Mouse (Mus musculus) Muller cell, postnatal 12 days (primary cell): ENCODE data around the gene Diras2.
A peak's percentile ranks its signal among the peaks of the same experiment; 100 is the strongest.
"Not testable (repeated sequence)": the region's sequence is repeated elsewhere in the genome, so short reads cannot be mapped to it uniquely, and the experiment has no call there.

Source experiments
- DNase-seq: peaks from one replicate; pipeline ENCODE4 v3.0.0-alpha.2; 2015; ENCODE audit errors: inconsistent ontology term

Gene Diras2

DNA sequence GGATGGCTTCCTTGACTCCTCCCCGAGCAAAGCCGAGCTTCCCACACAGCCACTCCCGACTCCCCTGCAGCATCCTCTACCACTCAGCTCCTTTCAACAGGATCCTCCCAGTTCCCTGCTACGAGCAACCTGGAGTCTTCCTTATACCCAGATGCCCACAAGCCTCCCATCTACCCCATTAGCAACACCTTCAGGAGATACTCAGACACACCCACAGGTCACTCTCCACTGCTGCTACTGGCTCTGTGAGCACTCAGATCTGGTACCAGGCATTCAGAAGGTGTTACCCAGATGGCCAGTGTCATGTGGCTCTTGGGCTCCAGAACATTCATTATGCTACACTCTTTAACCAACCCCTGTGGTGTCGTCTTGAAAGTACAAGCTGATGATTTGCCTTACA lies 11.7 kb downstream of the Diras2 start:
- DNase-seq: no peak

DNA sequence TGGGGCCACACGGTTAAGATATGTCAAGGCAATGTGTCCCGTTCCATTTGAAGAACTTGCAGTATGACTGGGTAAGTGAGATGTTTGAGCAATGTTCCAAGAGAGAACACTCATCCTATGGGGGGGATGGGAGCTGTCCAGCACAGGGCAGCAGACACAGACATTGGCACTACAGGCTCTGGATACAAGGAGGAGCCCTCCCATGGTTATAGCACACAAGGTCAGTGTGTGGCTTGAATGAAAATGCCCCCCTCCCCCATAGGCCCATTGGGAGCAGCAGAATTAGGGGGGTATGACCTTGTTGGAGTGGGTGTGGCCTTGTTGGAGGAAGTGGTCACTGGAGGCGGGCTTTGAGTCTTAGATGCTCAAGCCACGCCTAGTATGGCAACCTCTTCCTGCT lies 12.7 kb downstream of the Diras2 start:
- no peak for DNase-seq

- DNase-seq: no peak
Measured at GRCm38 (mm10) chr13:52517021-52517420, 14.1 kb downstream of the Diras2 start.

DNA sequence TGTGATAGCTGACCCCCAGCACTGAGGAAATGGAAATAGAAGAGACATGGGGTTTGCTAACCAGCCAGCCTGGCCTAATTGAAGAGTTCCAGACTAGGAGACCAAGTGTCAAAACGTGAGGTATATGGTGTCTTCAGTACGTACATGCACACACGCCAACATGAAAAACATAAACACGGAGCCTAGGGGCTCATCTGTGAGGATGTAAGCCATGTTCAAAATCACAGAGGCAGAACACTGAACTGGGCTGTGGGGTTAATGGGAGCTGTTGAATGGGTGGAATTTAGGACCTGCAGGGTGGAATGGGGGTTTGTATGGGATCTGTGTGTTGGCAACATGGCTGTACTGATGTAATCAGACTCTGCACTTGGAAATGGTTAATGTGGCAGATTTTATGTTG lies 14.5 kb downstream of the Diras2 start:
- DNase-seq: no peak

GRCm38 (mm10) chr13:52516051-52516450 lies 15.0 kb downstream of the Diras2 start:
- no peak for DNase-seq

- no peak for DNase-seq
Measured at GRCm38 (mm10) chr13:52513554-52513953, 17.5 kb downstream of the Diras2 start.

- peak; percentile 84 for DNase-seq
Measured at GRCm38 (mm10) chr13:52512356-52512755, 18.7 kb downstream of the Diras2 start.

DNA sequence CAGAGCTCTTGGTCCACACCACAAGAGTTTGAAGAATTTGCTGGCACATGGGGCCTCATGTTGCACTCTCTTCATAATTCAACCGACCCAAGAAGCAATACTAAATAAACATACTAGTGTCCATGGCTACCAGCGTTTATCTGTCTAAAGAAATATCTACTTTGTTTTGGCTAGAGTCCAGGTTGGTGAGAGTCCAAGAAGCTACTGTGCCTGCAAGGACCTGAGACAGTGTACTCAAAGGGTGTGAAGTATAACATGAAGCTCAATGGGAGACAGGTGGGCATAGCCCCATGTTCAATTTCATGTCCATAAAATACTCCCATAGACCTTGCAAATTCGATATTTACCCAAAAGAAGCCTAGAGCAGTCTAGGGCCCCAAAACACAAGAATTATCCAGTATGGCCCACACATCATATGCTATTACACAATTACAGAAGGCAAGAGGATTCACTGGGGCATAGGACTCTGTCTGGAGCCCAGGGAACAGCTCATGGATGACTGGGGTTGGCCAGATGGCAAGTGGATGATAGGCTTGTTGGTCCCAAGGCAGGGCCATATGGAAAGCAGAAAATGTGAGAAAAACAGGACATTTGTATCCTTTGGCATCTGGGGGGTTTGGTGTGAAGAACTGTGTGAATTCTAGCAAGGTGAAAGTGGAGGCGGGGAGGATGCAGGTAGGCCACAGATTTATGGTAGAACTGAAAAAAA lies 20.8 kb downstream of the Diras2 start:
- peak; percentile 19 for DNase-seq

DNA sequence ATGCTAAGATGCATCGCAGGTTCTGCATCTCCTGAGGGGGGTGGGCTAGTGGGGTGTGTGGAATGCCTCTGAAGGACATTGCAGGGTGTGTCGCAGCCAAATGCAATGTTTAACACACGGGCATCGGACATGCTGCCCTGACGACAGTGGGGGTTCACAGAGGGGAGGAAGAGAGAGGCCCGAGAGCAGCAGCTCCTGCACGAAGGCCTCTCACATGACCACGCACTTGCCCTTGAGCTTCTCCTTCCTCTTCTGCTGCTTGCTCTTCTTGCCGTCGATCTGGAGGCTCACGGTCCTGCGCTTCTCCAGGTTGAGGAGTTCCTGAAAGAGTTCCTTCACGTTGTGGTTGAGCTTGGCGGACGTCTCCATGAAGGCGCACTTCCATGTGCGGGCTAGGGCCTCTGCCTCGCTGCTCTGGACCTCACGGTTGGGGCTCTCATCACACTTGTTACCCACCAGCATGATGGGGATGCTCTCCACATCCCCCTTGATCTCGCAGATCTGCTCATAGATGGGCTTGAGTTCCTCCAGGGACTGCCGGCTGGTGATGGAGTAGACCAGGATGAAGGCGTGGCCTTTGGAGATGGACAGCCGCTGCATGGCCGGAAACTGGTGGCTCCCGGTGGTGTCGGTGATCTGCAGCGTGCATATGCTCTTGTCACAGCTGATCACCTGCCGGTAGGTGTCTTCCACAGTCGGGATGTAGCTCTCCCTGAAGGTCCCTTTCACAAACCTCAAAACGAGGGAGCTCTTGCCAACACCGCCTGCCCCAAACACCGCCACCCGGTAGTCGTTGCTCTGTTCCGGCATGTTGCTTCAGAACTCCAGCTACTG lies 23.4 kb downstream of the Diras2 start:
- DNase-seq: no peak

GRCm38 (mm10) chr13:52506822-52507221 lies 24.3 kb downstream of the Diras2 start:
- not testable (repeated sequence) for DNase-seq

GRCm38 (mm10) chr13:52505683-52506285 lies 25.3 kb downstream of the Diras2 start:
- DNase-seq: not testable (repeated sequence)

DNA sequence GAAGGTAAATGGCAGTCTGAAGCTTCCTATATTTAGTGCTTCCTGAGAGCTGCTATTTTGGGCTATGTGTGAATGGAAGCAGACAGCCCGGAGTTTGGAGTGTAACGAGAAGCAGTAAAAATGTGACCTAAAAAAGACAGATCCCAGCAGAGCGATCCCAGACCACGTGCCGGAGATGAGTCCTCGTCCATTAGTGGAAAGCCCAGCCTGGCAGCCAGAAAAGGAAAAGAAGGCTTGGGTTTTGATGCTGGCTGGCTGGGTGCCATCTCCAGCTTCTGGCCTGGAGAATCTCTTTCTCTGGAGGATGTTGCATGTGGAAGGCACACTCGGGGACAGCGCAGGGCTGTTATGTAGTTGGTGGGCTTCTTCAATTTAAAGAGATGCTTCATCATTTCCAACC lies 29.4 kb downstream of the Diras2 start:
- peak; percentile 66 for DNase-seq

GRCm38 (mm10) chr13:52497029-52497550 lies 34.0 kb downstream of the Diras2 start:
- no peak for DNase-seq

GRCm38 (mm10) chr13:52488821-52489220 lies 42.3 kb downstream of the Diras2 start:
- DNase-seq: peak; percentile 34

- no peak for DNase-seq
Measured at GRCm38 (mm10) chr13:52484064-52484463, 47.0 kb downstream of the Diras2 start.

DNA sequence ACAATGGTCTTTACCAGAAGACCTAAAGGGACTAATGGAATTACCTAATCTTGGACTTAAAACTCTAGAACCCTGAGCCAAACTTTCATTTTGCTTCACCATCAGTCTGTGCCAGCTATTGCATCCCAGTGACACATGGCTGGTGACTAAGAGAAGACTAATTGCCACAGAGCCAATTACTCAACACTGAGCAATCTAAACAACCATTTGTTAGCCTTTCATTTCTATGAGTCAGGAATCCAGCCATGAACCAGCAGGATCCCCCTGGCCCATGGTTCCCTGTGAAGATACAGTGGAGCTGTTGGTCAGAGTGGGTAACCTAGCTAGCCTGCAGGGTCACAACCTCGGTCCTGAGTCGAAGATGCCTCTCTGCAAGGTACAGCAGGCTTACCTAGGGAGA lies 49.3 kb downstream of the Diras2 start:
- DNase-seq: peak; percentile 92

DNA sequence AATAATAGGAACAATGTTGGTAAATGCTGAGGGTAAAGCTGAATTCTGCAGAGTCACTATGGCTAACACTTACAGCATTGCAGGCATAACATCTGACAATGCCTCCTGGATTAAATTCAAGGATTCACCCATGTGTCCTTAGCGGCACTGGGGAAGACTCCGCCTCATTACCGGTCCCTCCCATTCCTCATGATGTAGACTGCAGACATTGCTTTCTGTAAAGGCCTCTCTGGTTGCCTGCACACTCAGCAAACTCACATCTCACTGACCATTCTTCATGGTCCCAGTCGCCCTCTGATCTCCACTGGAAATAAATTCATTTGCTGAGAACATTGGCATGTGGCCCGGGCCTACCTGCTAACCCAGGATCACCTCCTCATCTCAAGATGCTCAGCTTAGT lies 51.9 kb downstream of the Diras2 start:
- DNase-seq: no peak

DNA sequence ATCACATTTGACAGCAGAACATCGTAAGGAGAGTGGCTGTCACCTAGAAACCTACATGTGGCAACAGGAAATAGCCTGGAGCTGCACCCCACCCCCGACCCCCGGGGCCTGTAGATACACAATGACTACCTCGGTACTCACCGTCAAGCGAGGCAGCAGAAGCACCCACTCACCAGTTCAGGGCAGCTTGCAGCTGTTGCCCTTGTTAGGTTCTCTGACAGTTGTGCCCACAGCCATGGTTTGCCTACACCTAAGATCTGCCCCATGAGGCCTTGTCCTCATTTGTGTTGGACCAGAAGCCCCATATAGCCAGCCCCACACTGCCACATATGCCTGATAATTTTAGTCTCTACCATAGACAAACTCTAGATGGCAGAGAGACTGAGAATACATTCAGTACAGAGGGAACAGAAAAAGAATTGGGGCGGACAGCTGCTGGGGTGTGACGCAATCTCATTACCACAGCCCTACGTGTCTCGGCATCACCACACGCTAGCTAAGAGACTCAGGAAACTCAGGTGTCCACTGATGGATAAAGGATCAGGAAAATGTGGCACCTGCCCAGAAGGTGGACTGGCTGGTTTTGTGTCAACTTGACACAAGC lies 54.0 kb downstream of the Diras2 start:
- DNase-seq: no peak

DNA sequence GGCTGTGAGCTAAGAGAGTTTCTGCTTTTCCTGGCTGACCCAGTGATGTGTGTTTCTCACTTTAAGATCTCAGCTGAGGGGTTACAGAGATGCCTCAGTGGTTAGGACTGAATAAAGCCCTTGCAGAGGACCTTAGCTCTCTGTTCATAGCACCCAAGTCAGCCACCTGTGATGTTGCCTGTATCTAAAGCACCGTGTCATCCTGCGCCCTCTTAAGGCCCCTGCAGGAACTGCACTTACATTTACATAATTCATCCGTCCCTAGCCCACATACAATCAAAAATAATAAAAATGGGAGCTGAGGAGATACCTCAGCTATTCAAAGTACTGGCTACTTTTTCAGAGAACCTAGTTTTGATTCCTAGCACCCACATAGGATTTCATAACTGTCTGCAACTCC lies 54.9 kb downstream of the Diras2 start:
- no peak for DNase-seq

- DNase-seq: no peak
Measured at GRCm38 (mm10) chr13:52475264-52475663, 55.8 kb downstream of the Diras2 start.

GRCm38 (mm10) chr13:52474807-52475206 lies 56.3 kb downstream of the Diras2 start:
- no peak for DNase-seq
